Mouse (Mus musculus): ENCODE measurements around the gene Hpse2.

DNA sequence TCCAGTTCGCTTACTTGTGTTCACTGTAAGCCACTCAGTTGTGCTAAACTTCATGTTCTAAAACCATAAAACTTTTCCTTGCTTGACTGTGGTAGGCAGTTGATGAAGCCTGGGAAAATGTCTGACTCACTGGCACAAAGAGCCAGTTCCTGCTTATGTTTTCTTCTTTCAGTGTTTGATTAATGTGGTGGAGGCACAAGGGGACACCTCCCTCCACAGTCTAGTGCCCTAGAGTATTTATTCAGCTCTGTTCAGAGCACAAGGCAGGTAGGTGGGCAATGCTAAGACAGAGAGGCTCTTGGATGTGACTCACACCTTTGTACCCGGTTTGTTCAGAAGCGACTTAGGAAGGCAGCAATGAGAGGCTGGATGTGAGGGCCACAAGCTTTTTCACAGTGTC is 560.3 kb downstream of the Hpse2 start:
- TF ChIP-seq CTCF (IDR thresholded peaks at IDR 0.05; ENCODE audit: insufficient read depth, low read depth, low read length) (no peak), POLR2A (IDR thresholded peaks at IDR 0.05; ENCODE audit: insufficient read depth, low read depth, low read length) (no peak)

Data from olfactory bulb, adult 2 months (tissue).